Mouse (Mus musculus) kidney, adult 18-20 months (tissue): Measurements from ENCODE around the gene Iah1.

ENCODE experiments used
- DNase-seq: peaks from one replicate; pipeline ENCODE4 v3.0.0; 2021

Iah1 gene

GRCm38 (mm10) chr12:21370035-21370611, 53.9 kb downstream of the Iah1 start:
- DNase-seq: no peak

- peak; percentile 97 for DNase-seq
Observed at GRCm38 (mm10) chr12:21373100-21373819, 57.1 kb downstream of the Iah1 start, which contains the start of gene Adam17. Adam17 (minus strand) TSS chr12:21373632.
